Mouse (Mus musculus) spleen, adult 18-20 months (tissue): ENCODE results near the gene Asb11.

Experiments used
- DNase-seq, 2 experiments: peaks; one replicate each; pipeline ENCODE4 v3.0.0; 2022; ENCODE audit warnings: mixed read lengths in 2 of 2

Asb11 gene

GRCm38 (mm10) chrX:164446106-164446551 lies 9.3 kb downstream of the Asb11 start:
- DNase-seq: no peak

- DNase-seq: no peak
Observed at GRCm38 (mm10) chrX:164446835-164447681, 10.3 kb downstream of the Asb11 start.

- no peak for DNase-seq
Observed at GRCm38 (mm10) chrX:164447682-164448071, 10.9 kb downstream of the Asb11 start.

- DNase-seq: no peak
Observed at GRCm38 (mm10) chrX:164449201-164449600, 12.4 kb downstream of the Asb11 start.

- DNase-seq: no peak
Observed at GRCm38 (mm10) chrX:164459205-164459878, 22.5 kb downstream of the Asb11 start.

- DNase-seq: no peak
Observed at GRCm38 (mm10) chrX:164502258-164502657, 65.5 kb downstream of the Asb11 start.

- DNase-seq: no peak
Observed at GRCm38 (mm10) chrX:164505709-164506498, 69.1 kb downstream of the Asb11 start, which contains the start of gene Asb9. Gene Asb9, plus strand, starts transcription at chrX:164506327.

- DNase-seq: no peak
Observed at GRCm38 (mm10) chrX:164507068-164507467, 70.3 kb downstream of the Asb11 start.

- no peak for DNase-seq
Observed at GRCm38 (mm10) chrX:164508728-164509127, 71.9 kb downstream of the Asb11 start.
